Mouse (Mus musculus) kidney, postnatal 10 days (tissue): ENCODE measurements around the gene Cspg4.
"Not testable (repeated sequence)": the region's sequence is repeated elsewhere in the genome, so short reads cannot be mapped to it uniquely, and the experiment has no call there.

Source experiments
- DNase-seq: peaks from one replicate; pipeline ENCODE4 v3.0.0; 2021; ENCODE audit warnings: mixed read lengths

Gene Cspg4

GRCm38 (mm10) chr9:56894006-56894405, 29.2 kb downstream of the Cspg4 start:
- peak; percentile 72 for DNase-seq

GRCm38 (mm10) chr9:56896779-56897178, 31.9 kb downstream of the Cspg4 start:
- DNase-seq = no peak

- DNase-seq = no peak
Observed at GRCm38 (mm10) chr9:56899409-56899808, 34.6 kb downstream of the Cspg4 start.

GRCm38 (mm10) chr9:56900060-56900459, 35.2 kb downstream of the Cspg4 start:
- DNase-seq = no peak

GRCm38 (mm10) chr9:56900571-56900970, 35.7 kb downstream of the Cspg4 start:
- DNase-seq = no peak

- no peak for DNase-seq
Observed at GRCm38 (mm10) chr9:56901187-56901586, 36.4 kb downstream of the Cspg4 start.

GRCm38 (mm10) chr9:56903662-56904061, 38.8 kb downstream of the Cspg4 start:
- DNase-seq = no peak

- DNase-seq = no peak
Observed at GRCm38 (mm10) chr9:56907549-56907948, 42.7 kb downstream of the Cspg4 start.

- not testable (repeated sequence) for DNase-seq
Observed at GRCm38 (mm10) chr9:56909991-56910390, 45.2 kb downstream of the Cspg4 start.

- no peak for DNase-seq
Observed at GRCm38 (mm10) chr9:56911017-56911416, 46.2 kb downstream of the Cspg4 start.

- DNase-seq = no peak
Observed at GRCm38 (mm10) chr9:56913991-56914390, 49.2 kb downstream of the Cspg4 start.

GRCm38 (mm10) chr9:56915116-56915515, 50.3 kb downstream of the Cspg4 start:
- no peak for DNase-seq

GRCm38 (mm10) chr9:56915695-56916410, 51.0 kb downstream of the Cspg4 start:
- DNase-seq = no peak

- no peak for DNase-seq
Observed at GRCm38 (mm10) chr9:56917131-56917530, 52.3 kb downstream of the Cspg4 start.

- no peak for DNase-seq
Observed at GRCm38 (mm10) chr9:56918466-56918865, 53.6 kb downstream of the Cspg4 start.

- no peak for DNase-seq
Observed at GRCm38 (mm10) chr9:56922746-56923145, 57.9 kb downstream of the Cspg4 start.

- DNase-seq = peak; percentile 32
Observed at GRCm38 (mm10) chr9:56923841-56924650, 59.2 kb downstream of the Cspg4 start.

GRCm38 (mm10) chr9:56924651-56925027, 59.8 kb downstream of the Cspg4 start:
- peak; percentile 93 for DNase-seq

GRCm38 (mm10) chr9:56925291-56926024, 60.6 kb downstream of the Cspg4 start:
- peak; percentile 41 for DNase-seq

- no peak for DNase-seq
Observed at GRCm38 (mm10) chr9:56926025-56926360, 61.2 kb downstream of the Cspg4 start.

GRCm38 (mm10) chr9:56926387-56926786, 61.6 kb downstream of the Cspg4 start:
- DNase-seq = peak; percentile 21

- DNase-seq = peak; percentile 68
Observed at GRCm38 (mm10) chr9:56927191-56928012, 62.6 kb downstream of the Cspg4 start.
